Mouse (Mus musculus): ENCODE measurements around the gene Adamtsl2.
A peak's percentile ranks its signal among the peaks of the same experiment; 100 is the strongest.

The Adamtsl2 gene

GRCm38 (mm10) chr2:27119766-27120165 lies 40.6 kb downstream of the Adamtsl2 start:
- DNase-seq (ENCODE audit: low spot score), result no peak

- no peak for DNase-seq (ENCODE audit: low spot score)
Observed at GRCm38 (mm10) chr2:27120241-27120641, 41.1 kb downstream of the Adamtsl2 start.

GRCm38 (mm10) chr2:27121626-27122355 lies 42.6 kb downstream of the Adamtsl2 start:
- no peak for DNase-seq (ENCODE audit: low spot score)

DNA sequence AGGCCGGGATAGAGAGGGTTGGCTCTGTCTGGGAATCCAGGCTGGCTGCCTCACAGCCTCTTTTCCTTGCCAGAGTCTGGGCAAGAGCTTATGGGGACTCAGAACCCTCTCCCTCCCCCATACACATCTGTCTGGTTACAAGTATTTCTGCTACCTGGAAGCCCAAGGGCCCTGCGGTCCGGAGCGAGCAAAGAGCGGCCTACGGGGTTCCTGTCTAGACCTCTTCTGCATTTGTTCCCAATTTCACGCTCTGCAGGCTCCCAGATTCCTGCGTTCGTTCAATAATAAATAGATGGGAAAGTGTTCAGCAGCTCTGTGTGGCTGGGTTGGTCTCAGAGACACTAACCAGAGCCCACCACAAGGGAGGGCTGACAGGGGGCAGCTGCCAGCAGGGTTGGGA lies 43.4 kb downstream of the Adamtsl2 start:
- no peak for DNase-seq (ENCODE audit: low spot score)

DNA sequence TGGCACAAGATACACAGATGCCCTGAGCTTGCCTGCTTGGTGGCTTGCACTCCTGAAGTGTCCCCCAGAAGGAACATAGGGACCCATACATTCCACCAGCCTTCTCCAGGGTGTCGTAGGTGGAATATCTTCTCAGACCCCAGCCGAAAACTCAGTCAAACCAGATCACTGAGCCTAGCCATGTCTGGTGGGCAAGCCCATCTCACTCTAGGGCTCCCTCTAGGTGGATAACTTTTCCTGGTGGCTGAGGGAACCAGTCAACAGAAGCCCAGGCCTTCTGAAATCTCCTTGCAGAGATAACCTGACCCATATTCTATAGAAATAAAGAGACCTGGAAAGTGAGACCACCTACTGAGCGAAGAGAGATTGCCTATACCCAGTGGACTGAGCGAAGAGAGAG lies 43.9 kb downstream of the Adamtsl2 start:
- no peak for DNase-seq (ENCODE audit: low spot score)

GRCm38 (mm10) chr2:27125979-27126378 lies 46.8 kb downstream of the Adamtsl2 start:
- DNase-seq (ENCODE audit: low spot score), result peak; percentile 62

GRCm38 (mm10) chr2:27126496-27126895 lies 47.3 kb downstream of the Adamtsl2 start:
- DNase-seq (ENCODE audit: low spot score), result no peak

- DNase-seq (ENCODE audit: low spot score), result no peak
Observed at GRCm38 (mm10) chr2:27128990-27129389, 49.8 kb downstream of the Adamtsl2 start.

DNA sequence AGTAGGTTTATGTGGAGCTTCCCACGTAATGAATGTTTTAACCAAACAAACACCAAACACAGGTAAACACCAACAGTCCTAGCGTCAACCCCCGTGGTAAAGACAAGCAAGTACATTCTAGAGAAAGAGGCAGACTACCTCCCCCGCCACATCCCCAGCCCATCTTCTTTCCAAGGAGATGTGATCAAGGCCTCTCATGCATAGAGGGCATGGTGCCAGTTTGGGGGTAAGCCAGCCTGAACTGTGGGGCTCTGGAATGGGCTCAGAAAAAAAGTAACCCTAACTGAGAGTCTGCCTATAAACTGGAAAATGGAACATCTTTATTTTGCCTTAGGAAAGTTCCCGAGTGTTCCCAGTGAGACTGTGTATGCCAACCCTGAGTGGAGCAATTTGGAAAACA lies 56.8 kb downstream of the Adamtsl2 start:
- no peak for DNase-seq (ENCODE audit: low spot score)

DNA sequence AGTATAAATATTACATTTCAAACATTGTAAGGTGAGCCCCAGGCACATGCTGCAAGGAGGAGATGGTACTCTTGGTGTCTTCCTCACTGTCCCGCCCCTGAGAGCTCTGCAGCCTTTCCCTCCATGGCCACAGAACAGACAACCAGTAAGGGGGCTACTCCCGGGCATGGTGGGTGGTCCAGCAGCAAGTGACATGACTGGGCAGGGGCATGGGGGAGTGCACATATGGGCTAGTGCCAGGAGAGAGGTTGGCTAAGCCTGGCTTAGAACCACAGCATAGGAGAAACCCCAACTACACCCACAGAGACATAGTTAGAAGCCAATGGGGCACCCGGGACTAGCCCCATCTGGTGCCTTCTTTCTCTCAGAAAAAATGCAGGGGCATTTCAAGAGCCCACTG lies 57.2 kb downstream of the Adamtsl2 start:
- no peak for DNase-seq (ENCODE audit: low spot score)

GRCm38 (mm10) chr2:27136789-27137188 lies 57.6 kb downstream of the Adamtsl2 start:
- no peak for DNase-seq (ENCODE audit: low spot score)

- DNase-seq (ENCODE audit: low spot score), result no peak
Observed at GRCm38 (mm10) chr2:27138356-27138755, 59.2 kb downstream of the Adamtsl2 start.

DNA sequence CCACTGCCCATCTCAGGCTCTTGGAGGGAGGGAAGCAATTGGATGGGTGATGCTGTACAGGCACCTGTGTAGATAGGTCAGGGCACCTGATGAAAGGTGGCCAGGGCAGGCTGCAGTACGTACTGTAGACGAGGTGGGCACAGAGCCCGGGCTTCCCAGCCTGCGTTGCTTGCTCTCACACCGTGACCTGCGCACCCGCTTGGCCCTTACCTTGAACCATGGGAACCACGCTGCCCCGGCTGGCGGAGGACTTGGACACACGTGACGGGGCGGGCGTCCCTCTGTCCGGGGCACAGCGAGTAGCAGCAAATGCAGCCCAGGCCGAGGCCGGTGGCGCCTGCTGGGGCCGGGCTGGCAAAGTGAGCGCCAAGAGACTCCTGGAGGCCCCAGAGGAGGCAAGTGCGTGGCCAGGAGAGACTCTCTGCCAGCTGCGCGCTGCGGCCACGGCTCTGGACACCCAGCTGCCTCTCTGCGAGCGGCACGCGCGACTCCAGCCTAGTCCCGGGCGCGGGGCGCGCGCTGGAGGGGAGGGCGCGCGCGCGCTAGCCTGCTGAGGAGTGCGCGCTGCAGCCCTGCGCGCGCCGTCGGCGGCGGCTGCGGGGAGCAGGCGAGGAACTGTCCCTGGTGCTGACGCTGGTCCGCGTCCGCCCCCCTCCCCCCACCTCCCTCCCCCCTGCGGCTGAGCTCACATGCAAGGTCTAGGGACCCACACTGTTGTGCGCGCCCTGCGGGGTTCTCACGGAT lies 62.9 kb downstream of the Adamtsl2 start, which contains the start of gene Fam163b:
Gene Fam163b (minus strand): TSS at position 542 of the 744 bp plus-strand sequence.
- peak; percentile 26 for DNase-seq (ENCODE audit: low spot score)

DNA sequence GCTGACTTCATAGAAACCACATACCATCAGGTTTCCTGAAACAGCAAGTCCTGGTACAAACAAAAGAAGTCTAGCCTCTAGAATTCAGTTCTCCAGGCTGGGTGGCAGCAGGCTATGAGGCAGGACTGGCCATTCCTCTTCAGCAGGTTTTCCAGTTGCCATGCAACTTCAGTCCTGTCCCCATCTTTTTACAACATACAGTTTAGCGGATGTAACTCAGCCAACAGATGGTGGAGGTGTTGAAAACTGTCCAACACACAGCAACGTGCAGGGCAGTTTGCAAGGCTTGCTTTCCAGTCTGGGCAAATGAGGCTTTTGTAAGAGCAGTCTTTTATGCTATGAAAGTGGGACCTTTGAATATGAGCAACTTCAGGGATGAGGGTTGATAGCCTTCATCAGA lies 65.8 kb downstream of the Adamtsl2 start:
- no peak for DNase-seq (ENCODE audit: low spot score)

GRCm38 (mm10) chr2:27146840-27147239 lies 67.7 kb downstream of the Adamtsl2 start:
- no peak for DNase-seq (ENCODE audit: low spot score)

- DNase-seq (ENCODE audit: low spot score), result no peak
Observed at GRCm38 (mm10) chr2:27149457-27149856, 70.3 kb downstream of the Adamtsl2 start.

DNA sequence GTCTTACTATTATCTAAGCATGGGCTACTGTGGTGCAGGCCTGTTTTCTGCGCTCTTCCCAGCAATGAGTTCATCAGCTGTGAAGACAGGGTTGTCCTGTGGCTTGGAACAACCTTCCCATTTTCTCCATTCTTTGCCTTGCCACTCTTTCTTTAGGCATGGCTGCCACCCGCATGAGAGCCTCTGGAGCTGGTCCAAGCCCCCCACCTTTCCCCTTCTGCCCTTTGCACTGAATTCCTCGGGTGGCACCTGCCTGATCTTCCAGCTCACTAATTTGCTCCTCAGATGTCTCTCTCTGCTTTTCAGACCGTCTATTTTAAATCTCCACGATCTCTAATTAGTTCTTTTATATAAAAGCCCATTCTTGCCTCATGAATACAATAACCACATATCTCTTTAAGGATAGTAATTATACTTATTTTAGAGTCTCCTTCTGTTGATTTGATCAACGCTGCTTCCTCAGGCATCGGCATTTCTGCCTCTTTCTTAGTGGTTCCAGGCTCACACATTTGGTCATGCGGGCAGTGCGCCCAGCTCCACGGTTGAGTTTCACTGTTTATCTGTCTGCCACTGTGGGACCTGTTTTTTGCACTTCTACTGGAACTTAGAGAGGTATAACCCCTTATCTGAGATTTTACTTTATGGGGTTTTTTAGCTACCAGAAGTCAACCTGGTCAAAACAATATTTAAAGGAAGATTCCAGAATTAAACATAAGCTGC lies 75.4 kb downstream of the Adamtsl2 start:
- DNase-seq (ENCODE audit: low spot score), result no peak

DNA sequence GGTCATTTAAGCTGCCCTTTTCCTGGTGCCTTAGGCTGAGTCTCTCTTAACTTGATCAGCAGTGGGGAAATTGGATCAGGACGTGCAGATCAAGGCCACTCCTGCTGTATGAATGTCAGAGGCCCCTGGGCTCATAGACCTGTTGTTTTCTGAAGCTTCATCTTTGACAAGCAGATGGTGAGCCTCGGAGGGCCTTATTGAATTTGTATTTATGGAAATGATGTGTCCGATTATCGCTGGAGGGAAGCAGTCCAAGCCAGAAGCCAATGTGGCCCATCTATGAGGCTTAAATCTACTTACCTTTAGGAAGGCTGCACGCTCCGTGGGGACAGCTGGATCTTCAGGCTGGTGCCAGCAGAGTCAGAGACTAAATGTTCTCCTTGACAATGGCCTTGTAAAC lies 77.4 kb downstream of the Adamtsl2 start:
- DNase-seq (ENCODE audit: low spot score), result no peak
